Mouse (Mus musculus) spleen, postnatal 14 days (tissue): ENCODE results near the gene Prrc2b.

Source experiments
- DNase-seq, 2 experiments: peaks; one replicate each; pipeline ENCODE4 v3.0.0; 2021 to 2022; ENCODE audit warnings: low spot score in 2 of 2

The Prrc2b gene

GRCm38 (mm10) chr2:32235433-32235832 lies 84.6 kb downstream of the Prrc2b start:
- DNase-seq, result no peak

- DNase-seq, result peak; percentile 82 to 88
Observed at GRCm38 (mm10) chr2:32235886-32236759, 85.2 kb downstream of the Prrc2b start, which contains the start of gene Pomt1. Pomt1 (plus strand) TSS chr2:32236590.

- DNase-seq, result peak in 1 of 2 experiments; percentile 16
Observed at GRCm38 (mm10) chr2:32236760-32237487, 86.0 kb downstream of the Prrc2b start.

GRCm38 (mm10) chr2:32237571-32237970 lies 86.7 kb downstream of the Prrc2b start:
- DNase-seq, result no peak

- DNase-seq, result no peak
Observed at GRCm38 (mm10) chr2:32238708-32239435, 88.0 kb downstream of the Prrc2b start.

GRCm38 (mm10) chr2:32240591-32240990 lies 89.7 kb downstream of the Prrc2b start:
- DNase-seq, result no peak

- DNase-seq, result no peak
Observed at GRCm38 (mm10) chr2:32242986-32243385, 92.1 kb downstream of the Prrc2b start.

GRCm38 (mm10) chr2:32246741-32247140 lies 95.9 kb downstream of the Prrc2b start:
- DNase-seq, result no peak

- no peak for DNase-seq
Observed at GRCm38 (mm10) chr2:32248377-32249361, 97.8 kb downstream of the Prrc2b start.

- DNase-seq, result no peak
Observed at GRCm38 (mm10) chr2:32251791-32252527, 101.1 kb downstream of the Prrc2b start.

- DNase-seq, result no peak
Observed at GRCm38 (mm10) chr2:32252658-32253057, 101.8 kb downstream of the Prrc2b start.

- no peak for DNase-seq
Observed at GRCm38 (mm10) chr2:32253352-32253751, 102.5 kb downstream of the Prrc2b start.

GRCm38 (mm10) chr2:32254563-32254962 lies 103.7 kb downstream of the Prrc2b start:
- no peak for DNase-seq

- no peak for DNase-seq
Observed at GRCm38 (mm10) chr2:32256273-32256672, 105.4 kb downstream of the Prrc2b start.

GRCm38 (mm10) chr2:32258887-32259533 lies 108.1 kb downstream of the Prrc2b start:
- DNase-seq, result no peak

- DNase-seq, result peak; percentile 83 to 84
Observed at GRCm38 (mm10) chr2:32259657-32260417, 109.0 kb downstream of the Prrc2b start, which contains the start of gene Uck1. Uck1 (minus strand) TSS chr2:32260159.

- DNase-seq, result peak; percentile 41 to 73
Observed at GRCm38 (mm10) chr2:32260635-32261034, 109.8 kb downstream of the Prrc2b start.

GRCm38 (mm10) chr2:32275823-32276222 lies 124.9 kb downstream of the Prrc2b start:
- no peak for DNase-seq

- DNase-seq, result no peak
Observed at GRCm38 (mm10) chr2:32282289-32282688, 131.4 kb downstream of the Prrc2b start.
